Mouse (Mus musculus) adrenal gland, adult 18-20 months (tissue): ENCODE measurements at regions not wholly inside any gene's neighbourhood (a gene's known extent, or its start where the extent isn't known, plus 50 kb on each side); places are given as distances from the start of the nearest gene placed in this dataset.
"Not testable (repeated sequence)": the region's sequence is repeated elsewhere in the genome, so short reads cannot be mapped to it uniquely, and the experiment has no call there.

ENCODE experiments used
- DNase-seq, 2 experiments: peaks; one replicate each; pipeline ENCODE4 v3.0.0; 2021 to 2022; ENCODE audit warnings: low spot score in 2 of 2

- DNase-seq, result peak in 1 of 2 experiments; percentile 40
Measured at GRCm38 (mm10) chr4:101366905-101367679, 52.0 kb upstream of the Ak4 start.

DNA sequence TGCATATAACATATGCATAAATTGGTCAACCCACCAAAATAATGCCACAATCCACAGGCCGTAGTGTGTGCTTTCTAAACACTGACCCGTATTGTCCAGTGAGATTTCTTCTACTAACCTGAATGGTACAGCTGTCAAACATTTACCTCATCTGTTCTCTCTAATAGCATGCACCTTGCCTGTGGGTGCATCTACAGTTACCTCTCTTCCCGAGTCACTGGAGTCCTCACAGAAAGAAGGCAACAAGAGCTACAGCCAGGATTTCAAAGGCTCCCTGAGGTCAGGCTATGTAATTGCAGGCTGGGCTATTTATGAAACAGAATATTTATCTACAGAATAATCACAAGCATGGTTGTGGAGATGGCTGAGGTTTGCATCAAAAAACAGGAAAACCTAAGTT lies 53.8 kb upstream of the Ak4 start:
- no peak for DNase-seq

DNA sequence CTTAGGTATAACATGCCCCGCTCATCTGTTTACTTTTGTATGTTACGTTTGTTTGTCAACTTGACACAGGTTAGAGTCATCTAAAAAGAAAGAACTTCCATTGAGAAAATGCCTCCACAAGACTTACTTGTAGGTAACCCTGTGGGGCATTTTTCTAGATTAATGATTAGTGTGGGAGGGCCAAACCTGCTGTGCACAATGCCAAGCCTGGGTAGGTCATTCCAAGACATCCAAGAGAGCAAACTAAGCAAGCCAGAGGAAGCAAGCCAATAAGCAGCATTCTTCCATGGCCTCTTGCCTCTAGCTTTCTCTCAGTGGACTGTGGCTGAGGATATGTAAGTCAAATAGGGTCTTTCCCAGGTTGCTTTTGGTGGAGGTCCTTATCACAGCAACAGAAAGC lies 54.4 kb upstream of the Ak4 start:
- no peak for DNase-seq

DNA sequence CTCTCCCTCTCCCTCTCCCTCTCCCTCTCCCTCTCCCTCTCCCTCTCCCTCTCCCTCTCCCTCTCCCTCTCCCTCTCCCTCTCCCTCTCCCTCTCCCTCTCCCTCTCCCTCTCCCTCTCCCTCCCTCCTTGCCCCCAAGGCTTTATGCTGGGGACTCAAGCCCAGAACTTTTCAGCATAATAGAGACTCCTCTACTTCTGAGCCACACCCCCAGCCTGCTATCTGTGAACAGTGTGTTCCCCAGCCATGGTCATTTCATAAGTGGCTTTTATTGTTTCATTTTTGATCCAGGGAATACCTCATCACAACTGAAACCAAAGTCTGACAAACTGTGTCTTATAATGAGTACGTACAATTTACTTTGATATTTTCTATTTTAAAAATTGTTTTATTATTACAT lies 55.8 kb upstream of the Ak4 start:
- not testable (repeated sequence) for DNase-seq

GRCm38 (mm10) chr4:101361779-101362178 lies 57.3 kb upstream of the Ak4 start:
- no peak for DNase-seq

GRCm38 (mm10) chr4:101360296-101360695 lies 58.8 kb upstream of the Ak4 start:
- no peak for DNase-seq

GRCm38 (mm10) chr4:101359119-101359518 lies 60.0 kb upstream of the Ak4 start:
- DNase-seq, result no peak

GRCm38 (mm10) chr4:101358525-101358924 lies 60.6 kb upstream of the Ak4 start:
- no peak for DNase-seq

- DNase-seq, result no peak
Measured at GRCm38 (mm10) chr4:101357923-101358322, 61.2 kb upstream of the Ak4 start.

GRCm38 (mm10) chr4:101356954-101357891 lies 61.9 kb upstream of the Ak4 start:
- DNase-seq, result peak; percentile 23 to 58

DNA sequence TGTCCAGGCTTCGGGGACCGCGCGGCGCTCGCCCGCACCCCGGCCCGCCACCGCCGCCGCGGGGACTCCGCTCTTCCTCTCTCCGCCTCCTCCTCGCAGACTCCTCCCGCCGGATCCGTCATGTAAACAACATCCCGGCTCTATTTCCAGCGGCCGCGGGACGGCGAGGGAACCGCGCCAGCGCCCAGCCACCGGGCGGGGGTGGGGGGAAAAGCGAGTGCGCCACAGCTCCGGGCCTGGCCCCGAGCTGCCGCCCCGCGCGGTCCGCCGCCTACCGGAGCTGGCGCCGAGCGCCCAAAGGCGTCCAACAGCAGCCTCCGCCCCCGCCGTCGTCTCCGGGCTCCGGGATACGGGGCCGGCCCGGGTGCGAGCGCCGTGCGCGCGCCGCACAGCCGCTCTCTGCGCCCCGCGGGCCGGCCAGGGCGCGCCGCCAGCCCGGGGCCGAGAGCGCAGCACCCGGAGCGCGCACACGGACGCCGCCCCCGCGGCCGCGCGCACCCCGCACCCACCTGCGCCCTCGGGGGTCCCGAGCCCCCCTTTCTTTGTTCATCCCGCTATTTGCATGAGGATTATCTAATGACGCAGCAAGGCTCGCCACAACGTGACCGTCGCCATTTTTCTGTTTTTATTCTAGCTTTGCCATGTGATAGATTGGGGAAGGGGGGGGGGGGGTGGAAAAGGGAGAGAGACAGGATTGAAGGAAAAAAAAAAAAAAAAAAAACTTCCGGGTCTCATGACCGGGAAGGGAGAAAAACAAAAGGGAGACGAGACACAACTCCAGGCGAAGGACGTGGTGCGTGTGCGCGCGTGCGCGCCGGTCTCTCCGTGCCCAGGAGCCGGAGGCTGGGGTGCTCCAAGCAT lies 62.8 kb upstream of the Ak4 start:
- peak; percentile 87 to 88 for DNase-seq

DNA sequence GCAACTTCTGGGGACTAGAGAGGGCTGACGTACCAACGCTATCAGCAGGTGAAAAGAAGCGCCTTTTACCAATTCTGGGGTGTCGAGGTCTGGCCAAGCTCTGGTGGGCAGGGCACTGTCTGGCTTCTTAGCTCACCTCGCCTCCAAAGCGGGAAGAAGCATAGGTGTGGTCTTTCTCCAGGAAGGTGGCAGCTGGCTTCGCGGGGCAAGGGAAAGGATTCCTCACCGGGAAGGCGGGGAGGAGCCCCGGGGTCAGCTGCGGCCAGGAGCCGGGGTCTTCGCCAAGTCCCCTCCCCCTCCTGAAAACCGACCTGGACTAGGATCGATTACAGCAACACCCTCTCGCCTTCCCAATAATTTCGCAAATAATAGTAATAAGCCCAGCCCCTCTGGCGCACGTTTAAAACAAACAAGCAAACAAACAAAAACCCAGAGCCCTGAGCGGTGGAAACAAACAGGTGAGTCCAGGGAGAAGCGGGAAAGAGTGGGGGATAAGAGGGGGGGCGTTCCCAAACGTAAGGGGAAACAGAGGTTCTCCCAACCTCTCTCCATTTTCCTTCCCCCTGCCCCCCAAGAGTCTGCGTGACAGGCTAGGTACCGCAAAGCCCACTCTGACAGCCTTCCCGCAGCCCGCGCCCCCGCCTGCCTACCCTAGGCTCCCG lies 63.5 kb upstream of the Ak4 start:
- peak; percentile 51 to 52 for DNase-seq

GRCm38 (mm10) chr4:101354951-101355350 lies 64.1 kb upstream of the Ak4 start:
- DNase-seq, result peak; percentile 33 to 61

GRCm38 (mm10) chr4:101354086-101354855 lies 64.8 kb upstream of the Ak4 start:
- no peak for DNase-seq

DNA sequence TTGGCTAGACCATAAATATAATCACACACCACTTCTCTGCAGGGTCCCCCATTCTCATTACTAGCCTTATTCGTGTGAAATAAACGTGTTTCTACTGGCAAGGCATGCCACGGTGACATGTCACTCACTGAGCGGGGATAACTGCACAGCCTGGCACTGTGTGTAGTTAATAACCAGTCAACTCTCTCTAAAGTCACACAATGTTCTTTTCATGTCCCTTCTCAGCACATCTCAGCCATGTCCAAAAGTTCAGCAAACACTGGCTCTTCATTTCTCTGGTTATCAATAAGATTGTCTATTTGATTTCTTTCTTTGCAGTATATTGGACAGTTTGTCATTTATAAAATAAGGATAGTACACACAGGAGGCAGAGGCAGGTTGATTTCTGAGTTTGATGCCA lies 66.9 kb upstream of the Ak4 start:
- no peak for DNase-seq

DNA sequence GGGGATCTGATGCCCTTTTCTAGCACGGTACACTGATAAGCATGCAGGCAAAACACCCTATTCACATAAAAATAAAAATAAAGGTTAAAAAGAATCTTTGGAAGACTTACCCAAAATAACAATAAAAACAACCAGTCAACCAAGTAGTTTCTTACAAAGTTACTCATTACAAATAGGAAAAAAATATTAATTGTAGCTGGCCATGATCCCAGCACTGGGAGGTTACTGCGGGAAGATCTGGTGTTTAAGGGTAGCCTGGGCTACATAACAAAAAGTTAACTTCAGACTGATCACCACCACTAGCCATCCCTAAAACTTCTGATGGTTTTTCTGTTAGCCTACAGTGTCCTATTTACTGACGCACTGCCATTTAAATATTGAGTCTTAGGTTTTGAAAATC lies 67.4 kb upstream of the Ak4 start:
- no peak for DNase-seq

- peak; percentile 38 to 51 for DNase-seq
Measured at GRCm38 (mm10) chr4:101350656-101351055, 68.4 kb upstream of the Ak4 start.

DNA sequence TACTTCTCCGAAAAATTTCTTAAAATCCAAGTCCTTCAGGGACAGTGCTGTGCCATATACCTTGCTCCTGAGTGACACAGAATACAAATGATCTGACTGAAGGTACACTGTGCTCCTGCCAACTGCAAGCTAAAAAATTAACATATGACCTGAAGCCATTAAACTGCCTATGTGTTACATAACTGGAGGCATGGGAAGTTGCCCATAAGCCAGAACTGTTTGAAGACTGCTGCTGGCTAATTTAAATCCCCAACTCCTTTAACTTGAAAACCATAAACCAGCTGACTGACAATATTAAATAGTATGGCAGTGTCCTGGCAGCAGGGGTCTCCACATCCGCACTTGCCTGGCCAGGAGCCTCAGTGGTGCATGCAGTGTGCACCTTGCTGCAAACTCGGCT lies 68.9 kb upstream of the Ak4 start:
- DNase-seq, result no peak

- peak in 1 of 2 experiments; percentile 51 for DNase-seq
Measured at GRCm38 (mm10) chr4:101349413-101349812, 69.7 kb upstream of the Ak4 start.

GRCm38 (mm10) chr4:101347309-101347708 lies 71.8 kb upstream of the Ak4 start:
- DNase-seq, result no peak
